Mouse (Mus musculus): Measurements from ENCODE around the gene Ugt2b37. TPM values are rescaled to one million over a fixed set of nuclear protein-coding genes. Genes with fewer than 3 reads are reported as not detected.
"Not testable (repeated sequence)": the region's sequence is repeated elsewhere in the genome, so short reads cannot be mapped to it uniquely, and the experiment has no call there.

The Ugt2b37 gene
- polyA plus RNA-seq (2015; fragmentation: Nextera tagmentation; extraction: Ambion mirVana), result 0.07 TPM in 1 of 2 replicates, not detected in the other

DNA sequence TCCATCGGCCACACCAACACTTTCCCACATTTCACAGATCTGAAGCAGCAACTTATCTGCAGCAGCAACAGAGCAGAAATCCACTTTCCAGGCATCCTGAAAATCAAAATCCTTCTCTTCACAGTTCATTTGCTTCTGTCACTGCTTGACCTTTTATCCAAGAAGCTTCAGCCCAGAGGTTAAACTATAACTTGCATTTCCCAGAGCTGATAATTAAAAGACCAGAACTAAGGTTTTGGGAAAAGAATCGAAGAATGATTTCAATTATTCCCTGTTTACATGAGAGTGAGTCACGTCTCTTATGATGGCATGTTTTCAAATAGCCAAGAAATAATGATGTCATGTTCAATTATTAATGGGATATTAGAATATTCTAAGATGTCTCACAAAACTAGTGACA is at the start of gene Ugt2b37:
Gene Ugt2b37 (minus strand): TSS at position 129 of the 400 bp plus-strand sequence.
- WGBS, result 73% methylated on average over 3 of the region's 3 CpGs
- not testable (repeated sequence) for H3K36me3 ChIP-seq (ENCODE audit: control insufficient read depth, insufficient read depth); H3K27ac ChIP-seq (ENCODE audit: low read depth, low read length); H3K4me3 ChIP-seq (ENCODE audit: low read depth, low read length); H3K4me2 ChIP-seq (replicated peaks; ENCODE audit: low read depth); H3K27me3 ChIP-seq (replicated peaks; ENCODE audit: control insufficient read depth, insufficient read depth, low read length); H3K9me3 ChIP-seq (ENCODE audit: control insufficient read depth); H3K4me1 ChIP-seq (replicated peaks; ENCODE audit: control insufficient read depth, insufficient read depth, low read length); H3K9ac ChIP-seq (ENCODE audit: low read depth, low read length); ATAC-seq

DNA sequence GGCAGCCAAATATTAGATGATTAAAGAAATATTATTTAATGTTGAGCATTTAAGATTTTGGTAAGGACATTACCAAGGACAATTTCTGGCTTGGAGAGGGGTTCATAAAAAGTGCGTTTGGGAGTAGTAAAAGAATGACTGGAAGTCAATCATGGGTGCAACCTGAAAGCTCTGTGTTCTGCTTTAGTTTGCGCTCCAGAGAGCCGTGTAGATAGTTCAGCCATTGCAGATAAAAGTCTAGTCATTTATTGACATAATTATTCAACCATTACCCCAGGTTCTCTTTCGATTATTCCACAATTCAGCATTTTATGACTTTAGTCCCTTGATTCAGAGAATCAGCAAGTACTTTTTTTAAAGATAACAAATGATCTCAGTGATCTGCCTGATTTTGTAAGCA is 31.6 kb upstream of the Ugt2b37 start:
- not testable (repeated sequence) for H3K9ac ChIP-seq (ENCODE audit: low read depth, low read length); H3K27me3 ChIP-seq (replicated peaks; ENCODE audit: control insufficient read depth, insufficient read depth, low read length); H3K36me3 ChIP-seq (ENCODE audit: control insufficient read depth, insufficient read depth); H3K4me2 ChIP-seq (replicated peaks; ENCODE audit: low read depth); H3K4me1 ChIP-seq (replicated peaks; ENCODE audit: control insufficient read depth, insufficient read depth, low read length); H3K4me3 ChIP-seq (ENCODE audit: low read depth, low read length); H3K27ac ChIP-seq (ENCODE audit: low read depth, low read length); H3K9me3 ChIP-seq (ENCODE audit: control insufficient read depth); ATAC-seq
- 36% methylated on average over 4 of the region's 4 CpGs for WGBS

DNA sequence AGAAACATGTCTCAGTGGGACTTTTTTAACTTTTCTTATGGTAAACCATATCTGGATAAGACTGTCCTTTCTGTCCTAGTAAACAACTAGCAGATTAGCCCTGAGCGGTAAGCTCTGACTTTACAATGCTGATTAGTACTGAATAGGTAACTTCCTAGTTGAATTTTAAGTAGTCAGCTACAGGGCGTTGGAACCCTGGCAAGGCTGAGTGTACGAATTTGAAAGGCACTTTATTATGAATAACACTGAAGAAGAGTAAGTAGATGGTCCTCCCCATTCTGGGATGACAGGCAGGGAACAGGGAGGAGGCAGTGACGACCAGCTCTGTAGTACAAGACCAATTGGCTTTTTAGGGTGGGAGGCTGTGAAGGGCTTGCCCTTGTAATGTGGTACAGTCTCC is 21.4 kb upstream of the Ugt2b37 start:
- H3K36me3 ChIP-seq (ENCODE audit: control insufficient read depth, insufficient read depth); H3K27me3 ChIP-seq (replicated peaks; ENCODE audit: control insufficient read depth, insufficient read depth, low read length); H3K27ac ChIP-seq (ENCODE audit: low read depth, low read length); H3K9me3 ChIP-seq (ENCODE audit: control insufficient read depth); H3K4me2 ChIP-seq (replicated peaks; ENCODE audit: low read depth); ATAC-seq; H3K4me1 ChIP-seq (replicated peaks; ENCODE audit: control insufficient read depth, insufficient read depth, low read length); H3K9ac ChIP-seq (ENCODE audit: low read depth, low read length); H3K4me3 ChIP-seq (ENCODE audit: low read depth, low read length): not testable (repeated sequence)
- 89% methylated on average over 4 of the region's 4 CpGs for WGBS

DNA sequence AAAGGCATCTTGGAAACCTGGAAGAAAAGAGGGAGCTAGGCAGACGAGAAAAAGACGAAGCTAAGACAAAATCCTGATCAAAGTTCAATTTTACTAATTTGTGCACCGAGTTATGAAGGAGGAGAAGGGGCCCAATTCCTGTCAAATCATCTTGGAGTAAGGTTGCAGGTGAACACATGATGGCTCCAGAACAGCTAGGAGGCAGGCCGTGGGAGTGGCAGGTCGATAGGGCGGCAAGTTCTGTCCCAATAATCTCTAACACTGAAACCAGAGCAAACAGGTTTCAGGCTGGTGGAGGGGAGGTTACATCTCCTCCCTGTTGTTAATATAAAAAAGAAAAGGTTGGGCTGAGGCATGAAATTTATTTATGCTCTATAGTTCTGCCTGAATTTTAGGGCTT is 21.0 kb upstream of the Ugt2b37 start:
- WGBS, result 81% methylated on average over 6 of the region's 6 CpGs
- ATAC-seq, result no peak
- TF ChIP-seq CTCF (IDR thresholded peaks at IDR 0.05; ENCODE audit: low read depth), result no peak

DNA sequence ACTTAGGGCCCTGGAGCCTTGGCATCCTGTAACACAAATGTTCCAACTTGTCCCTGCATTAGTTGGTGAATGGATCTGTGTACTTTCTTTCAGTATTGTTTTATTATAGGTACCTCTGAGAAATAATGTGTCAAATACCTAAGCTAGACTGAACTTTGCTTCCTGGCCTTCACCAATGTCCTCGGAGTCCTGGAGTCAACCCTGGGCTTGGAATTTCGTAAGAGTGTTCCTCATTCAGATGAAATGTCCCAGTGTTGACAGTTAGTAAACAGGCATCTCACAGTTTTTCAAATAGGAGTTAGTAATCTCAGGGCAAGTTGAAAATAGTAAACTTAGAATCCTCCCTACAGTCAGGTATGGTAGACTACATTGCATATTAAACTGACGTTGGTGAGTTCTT is 1.2 kb upstream of the Ugt2b37 start:
- no peaks in the 10 kb centered on the region for H3K4me1 ChIP-seq (replicated peaks; ENCODE audit: control insufficient read depth, insufficient read depth, low read length)
- no peak overlapping the region for H3K4me2 ChIP-seq (replicated peaks; ENCODE audit: low read depth)
- 75% methylated on average over 3 of the region's 3 CpGs for WGBS

More for the DNA sequence above, 21.0 kb upstream of the Ugt2b37 start:
- no peak overlapping the region for H3K9ac ChIP-seq (ENCODE audit: low read depth, low read length)
- H3K27me3 ChIP-seq (replicated peaks; ENCODE audit: control insufficient read depth, insufficient read depth, low read length), result no peaks in the 10 kb centered on the region
- no peaks in the 10 kb centered on the region for H3K4me1 ChIP-seq (replicated peaks; ENCODE audit: control insufficient read depth, insufficient read depth, low read length)
- H3K36me3 ChIP-seq (ENCODE audit: control insufficient read depth, insufficient read depth), result no peaks in the 10 kb centered on the region
- H3K4me3 ChIP-seq (ENCODE audit: low read depth, low read length), result no peak overlapping the region
- no peak overlapping the region for H3K4me2 ChIP-seq (replicated peaks; ENCODE audit: low read depth)
- H3K9me3 ChIP-seq (ENCODE audit: control insufficient read depth), result no peaks in the 10 kb centered on the region
- H3K27ac ChIP-seq (ENCODE audit: low read depth, low read length), result no peak overlapping the region

DNA sequence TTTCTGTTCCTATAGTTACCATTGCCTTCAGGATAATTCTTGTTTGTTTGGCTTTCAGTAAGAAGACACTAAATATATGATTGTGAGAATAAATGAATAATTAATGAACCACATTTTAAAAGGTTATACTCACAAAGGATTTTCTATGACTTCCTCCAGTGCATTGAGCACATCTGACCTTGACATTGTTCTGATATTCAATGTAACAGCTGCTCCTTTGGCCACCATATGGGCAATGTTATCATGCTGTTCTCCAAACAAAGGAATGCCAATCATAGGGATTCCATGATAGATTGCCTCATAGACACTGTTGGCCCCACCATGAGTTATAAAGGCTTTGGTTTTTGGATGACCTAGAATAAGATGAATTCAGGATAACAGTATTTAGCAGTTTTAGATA is 12.5 kb downstream of the Ugt2b37 start:
- H3K27me3 ChIP-seq (replicated peaks; ENCODE audit: control insufficient read depth, insufficient read depth, low read length); H3K9me3 ChIP-seq (ENCODE audit: control insufficient read depth); H3K4me2 ChIP-seq (replicated peaks; ENCODE audit: low read depth); H3K4me1 ChIP-seq (replicated peaks; ENCODE audit: control insufficient read depth, insufficient read depth, low read length); ATAC-seq; H3K36me3 ChIP-seq (ENCODE audit: control insufficient read depth, insufficient read depth); H3K27ac ChIP-seq (ENCODE audit: low read depth, low read length); H3K4me3 ChIP-seq (ENCODE audit: low read depth, low read length); H3K9ac ChIP-seq (ENCODE audit: low read depth, low read length): not testable (repeated sequence)

More for the DNA sequence above, 1.2 kb upstream of the Ugt2b37 start:
- Histone ChIP-seq H3K4me3 (ENCODE audit: low read depth, low read length) (no peak overlapping the region), H3K9ac (ENCODE audit: low read depth, low read length) (no peak overlapping the region), H3K27me3 (replicated peaks; ENCODE audit: control insufficient read depth, insufficient read depth, low read length) (no peaks in the 10 kb centered on the region), H3K27ac (ENCODE audit: low read depth, low read length) (no peak overlapping the region), H3K36me3 (ENCODE audit: control insufficient read depth, insufficient read depth) (no peaks in the 10 kb centered on the region), H3K9me3 (ENCODE audit: control insufficient read depth) (no peaks in the 10 kb centered on the region)
- no peak for ATAC-seq
- TF ChIP-seq CTCF (IDR thresholded peaks at IDR 0.05; ENCODE audit: low read depth), result no peak

DNA sequence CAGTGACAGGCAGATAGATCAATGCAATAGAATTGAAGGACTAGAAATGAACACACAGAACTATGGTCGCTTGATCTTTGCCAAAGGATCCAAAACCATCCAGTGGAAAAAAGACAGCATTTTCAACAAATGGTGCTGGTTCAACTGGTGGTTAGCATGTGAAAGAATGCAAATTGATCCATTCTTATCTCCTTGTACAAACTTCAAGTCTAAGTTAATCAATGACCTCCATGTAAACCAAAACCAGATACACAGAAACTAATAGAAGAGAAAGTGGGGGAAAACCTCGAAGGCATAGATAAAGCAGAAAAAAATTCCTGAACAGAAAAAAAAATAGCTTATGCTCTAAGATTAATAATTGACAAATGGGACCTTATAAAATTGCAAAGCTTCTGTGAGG is 58.2 kb downstream of the Ugt2b37 start:
- WGBS, result 36% methylated on average over 2 of the region's 2 CpGs
- H3K9ac ChIP-seq (ENCODE audit: low read depth, low read length); H3K4me1 ChIP-seq (replicated peaks; ENCODE audit: control insufficient read depth, insufficient read depth, low read length); H3K27ac ChIP-seq (ENCODE audit: low read depth, low read length); H3K4me2 ChIP-seq (replicated peaks; ENCODE audit: low read depth); H3K4me3 ChIP-seq (ENCODE audit: low read depth, low read length); ATAC-seq; H3K9me3 ChIP-seq (ENCODE audit: control insufficient read depth); H3K36me3 ChIP-seq (ENCODE audit: control insufficient read depth, insufficient read depth); H3K27me3 ChIP-seq (replicated peaks; ENCODE audit: control insufficient read depth, insufficient read depth, low read length): not testable (repeated sequence)

Other genes starting within 250 kb of the Ugt2b37 start
- 17.1 and 22.0 TPM in 2 replicates for gene Ugt2b36, start 162.2 kb downstream of the Ugt2b37 start, polyA plus RNA-seq (2015; fragmentation: Nextera tagmentation; extraction: Ambion mirVana)
- 107 and 117 TPM in 2 replicates for gene Ugt2b5, start 114.5 kb downstream of the Ugt2b37 start, polyA plus RNA-seq (2015; fragmentation: Nextera tagmentation; extraction: Ambion mirVana)
- gene Ugt2a3, start 82.4 kb upstream of the Ugt2b37 start, polyA plus RNA-seq (2015; fragmentation: Nextera tagmentation; extraction: Ambion mirVana), result 5.9 and 6.9 TPM in 2 replicates
- gene Ugt2b38, start 169.4 kb upstream of the Ugt2b37 start, polyA plus RNA-seq (2015; fragmentation: Nextera tagmentation; extraction: Ambion mirVana), result 0.10 TPM in 1 of 2 replicates, not detected in the other
- gene Ugt2a2, start 227.5 kb upstream of the Ugt2b37 start, polyA plus RNA-seq (2015; fragmentation: Nextera tagmentation; extraction: Ambion mirVana), result not detected in 2 replicates
- gene Gm43638, start 232.0 kb upstream of the Ugt2b37 start, polyA plus RNA-seq (2015; fragmentation: Nextera tagmentation; extraction: Ambion mirVana), result not detected in 2 replicates
- gene Ugt2a1, start 236.1 kb upstream of the Ugt2b37 start, polyA plus RNA-seq (2015; fragmentation: Nextera tagmentation; extraction: Ambion mirVana), result not detected in 2 replicates

Measured in intestine, postnatal 0 days (tissue).